Mouse (Mus musculus) cortical plate, adult 2 months (tissue): ENCODE measurements around the gene Foxn3.

Source experiments
- CTCF ChIP-seq: fragments of 200-500 bp; IDR thresholded peaks from 2 replicates; pipeline ENCODE4 v1.5.1; 2011; ENCODE audit warnings: mild to moderate bottlenecking, control low read depth, low read length; ENCODE audit not compliant: insufficient read depth; ENCODE audit errors: extremely low read depth
- POLR2A ChIP-seq: fragments of 200-500 bp; IDR thresholded peaks from 2 replicates; pipeline ENCODE4 v1.6.1; 2011; ENCODE audit warnings: mild to moderate bottlenecking, low read length, control low read depth; ENCODE audit not compliant: insufficient read depth; ENCODE audit errors: extremely low read depth

DNA sequence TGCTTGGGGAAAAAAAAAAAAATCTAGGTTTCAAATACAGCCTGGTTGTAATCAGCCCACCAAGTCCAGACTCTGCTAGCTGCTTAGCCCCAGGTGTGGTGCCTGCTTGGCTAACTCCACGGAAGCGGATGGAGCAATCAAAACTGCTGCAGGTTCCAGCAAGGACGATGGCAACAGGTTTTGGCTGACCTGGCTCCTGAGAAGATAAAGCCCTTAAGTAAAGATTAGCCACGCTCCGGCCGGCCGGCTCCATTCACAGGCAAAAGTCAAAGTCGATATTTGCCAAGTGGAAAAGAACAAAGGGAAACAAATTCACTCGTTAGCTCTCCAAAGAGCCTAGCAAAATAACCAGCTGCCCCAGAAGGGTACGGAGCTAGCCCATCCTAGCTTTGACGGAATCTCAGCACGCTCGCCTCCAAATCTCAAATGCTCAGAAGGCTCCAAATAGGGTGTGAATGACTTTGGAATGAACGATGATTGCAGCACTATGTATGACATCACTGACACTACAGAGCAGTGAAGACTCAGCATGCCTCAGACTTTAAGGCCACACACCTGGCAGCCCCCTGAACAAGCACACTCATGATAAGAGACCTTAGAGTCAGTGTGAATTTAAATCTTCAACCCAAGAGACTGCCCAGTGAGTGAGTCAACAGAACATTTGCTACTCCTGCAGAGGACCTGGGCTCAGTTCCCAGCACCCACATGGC is 137.0 kb downstream of the Foxn3 start:
- no peak for TF ChIP-seq CTCF
- no peak for TF ChIP-seq POLR2A
